Mouse (Mus musculus) embryo, embryonic 10 days (tissue): ENCODE data around the gene Rab3b.

Source experiments
- DNase-seq: peaks from one replicate; pipeline ENCODE4 v3.0.0-alpha.2; 2015; ENCODE audit warnings: low spot score

Gene Rab3b

GRCm38 (mm10) chr4:108950201-108950600 is 71.3 kb downstream of the Rab3b start:
- DNase-seq: no peak

- no peak for DNase-seq
Observed at GRCm38 (mm10) chr4:108951663-108952062, 72.8 kb downstream of the Rab3b start.

GRCm38 (mm10) chr4:108959696-108960095 is 80.8 kb downstream of the Rab3b start:
- no peak for DNase-seq

DNA sequence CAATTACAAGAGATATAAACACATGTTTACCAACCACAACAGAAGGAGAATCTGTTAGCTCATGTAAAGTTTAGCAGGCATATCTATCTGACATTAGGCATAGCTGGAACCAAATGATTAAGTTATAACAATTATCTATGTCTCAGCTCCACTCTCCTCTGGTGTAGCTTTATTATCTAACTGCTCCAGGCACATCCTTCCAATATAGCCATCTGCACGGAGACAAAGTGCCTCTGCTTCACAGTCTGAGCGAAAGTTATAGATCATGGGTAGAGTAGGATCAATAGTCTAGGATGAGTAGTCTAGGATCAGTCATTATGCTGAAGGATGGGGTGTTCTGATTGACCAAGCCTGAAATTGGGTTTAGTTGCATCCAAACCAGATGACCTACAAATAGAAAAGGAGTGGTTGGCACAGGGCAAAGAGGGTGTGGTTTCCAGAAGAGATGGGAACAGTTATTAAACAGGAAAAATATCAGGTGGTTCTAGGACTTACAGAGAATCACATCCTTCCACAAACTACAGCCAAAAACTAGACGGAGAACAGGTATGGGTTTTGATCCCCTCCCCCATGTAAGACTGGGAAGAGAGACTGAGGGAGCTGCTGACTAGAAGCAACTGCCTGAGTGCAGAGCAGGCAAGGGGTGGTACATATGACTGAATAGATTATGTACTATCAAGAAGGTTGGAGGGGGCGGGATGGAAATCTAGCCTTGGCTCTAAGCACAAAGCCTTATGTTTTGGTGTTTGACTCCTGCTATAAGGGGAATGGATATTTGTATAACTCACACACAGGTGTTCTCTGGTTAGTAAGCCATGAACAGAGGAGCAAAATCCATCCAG is 82.0 kb downstream of the Rab3b start:
- no peak for DNase-seq

DNA sequence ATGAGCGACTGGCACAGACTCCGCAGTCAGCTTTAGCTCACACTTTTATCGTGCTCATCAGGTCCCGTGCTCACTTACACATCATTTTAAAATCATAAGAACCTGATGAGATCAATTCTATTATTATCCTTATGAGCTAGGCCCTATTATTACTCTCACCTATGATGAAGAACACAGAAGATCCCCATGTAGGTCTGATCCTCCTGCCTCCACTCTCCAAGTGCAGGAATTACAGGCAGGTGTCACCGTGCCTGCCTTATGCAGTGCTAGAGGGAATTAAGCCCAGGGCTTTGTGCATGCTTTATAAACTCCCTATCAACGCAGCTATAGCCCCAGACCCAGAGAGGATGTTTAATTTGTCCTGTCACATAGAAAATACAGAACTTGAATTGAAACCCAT is 84.2 kb downstream of the Rab3b start:
- DNase-seq: no peak

DNA sequence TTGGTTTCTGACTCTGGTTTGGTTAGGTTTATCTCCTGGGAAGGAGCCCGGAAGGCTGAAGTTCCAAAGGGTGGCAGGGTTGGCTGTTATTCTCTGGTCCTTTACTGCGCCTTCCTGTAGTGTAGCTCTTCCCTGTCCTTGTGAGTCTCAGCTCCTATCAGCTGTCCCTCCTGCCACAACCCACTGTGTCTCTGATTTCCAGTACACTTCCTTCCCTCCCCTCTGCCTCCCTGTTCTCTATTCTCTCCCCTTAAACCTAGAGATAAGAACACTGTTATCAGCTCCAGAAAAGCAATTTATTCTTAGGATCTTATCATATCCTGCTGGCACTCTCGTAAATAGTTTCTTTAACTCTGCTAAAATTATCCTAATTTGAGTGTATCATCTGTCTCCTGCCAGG is 90.7 kb downstream of the Rab3b start:
- DNase-seq: no peak

GRCm38 (mm10) chr4:108971054-108971453 is 92.2 kb downstream of the Rab3b start:
- DNase-seq: no peak

DNA sequence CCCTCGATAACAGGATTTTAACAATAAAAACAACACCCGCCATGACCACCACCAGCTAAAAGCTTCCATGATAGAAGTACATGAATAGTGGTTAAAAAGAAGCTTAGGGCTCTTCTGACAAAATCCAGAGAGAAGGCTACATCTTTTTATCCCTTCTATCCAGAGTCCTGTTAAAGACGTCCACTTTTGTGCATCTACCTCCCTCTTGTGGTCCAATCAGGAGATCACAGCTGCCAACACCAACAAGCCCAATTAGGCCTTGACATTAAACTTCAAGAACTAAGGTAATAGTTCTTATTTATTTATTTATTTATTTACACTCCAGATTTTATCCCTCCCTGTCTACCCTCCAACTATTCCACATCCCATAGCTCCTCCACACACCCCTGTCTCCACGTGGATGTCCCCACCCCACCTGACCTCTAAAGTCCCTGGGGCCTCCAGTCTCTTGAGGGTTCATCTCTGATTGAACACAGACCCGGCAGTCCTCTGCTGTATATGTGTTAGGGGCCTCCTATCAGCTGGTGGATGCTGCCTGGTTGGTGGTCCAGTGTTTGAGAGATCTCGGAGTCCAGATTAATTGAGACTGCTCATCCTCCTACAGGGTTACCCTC is 97.7 kb downstream of the Rab3b start:
- DNase-seq: peak; percentile 75

- no peak for DNase-seq
Observed at GRCm38 (mm10) chr4:108986833-108987472, 108.1 kb downstream of the Rab3b start.

DNA sequence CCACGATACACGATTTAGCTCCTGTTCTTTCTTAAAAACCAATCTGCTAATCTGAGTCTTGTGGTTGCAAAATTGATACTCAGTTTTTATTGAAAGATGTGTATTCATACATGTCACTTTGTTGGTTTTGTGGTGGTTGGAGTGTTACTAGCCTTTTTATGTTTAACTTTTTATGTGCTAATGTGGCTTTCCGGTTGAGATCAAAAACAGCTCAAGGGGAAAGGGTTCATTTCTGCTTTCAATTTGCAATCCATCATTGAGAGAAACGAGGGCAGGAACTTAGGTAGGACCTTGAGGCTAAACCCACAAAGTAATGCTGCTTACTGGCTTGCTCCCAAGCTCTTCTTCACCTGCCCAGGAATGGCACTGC is 108.6 kb downstream of the Rab3b start:
- DNase-seq: no peak

DNA sequence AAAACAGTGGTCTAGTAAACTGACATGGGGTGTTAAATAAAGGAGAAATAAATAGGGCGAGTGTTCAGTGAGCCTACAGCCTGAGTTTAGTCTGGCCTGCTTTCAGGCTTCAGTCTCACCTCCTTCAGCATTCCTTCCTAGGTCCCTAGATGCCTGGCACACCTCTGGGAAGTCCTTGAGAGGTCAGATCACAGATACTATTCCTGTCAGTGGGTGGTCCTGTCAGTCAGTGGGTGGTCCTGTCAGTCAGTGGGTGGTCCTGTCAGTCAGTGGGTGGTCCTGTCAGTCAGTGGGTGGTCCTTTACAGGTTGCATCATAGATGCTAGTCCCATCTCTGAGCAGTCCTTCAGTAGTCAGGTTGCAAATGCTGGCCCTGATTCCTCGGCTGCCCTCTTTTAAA is 110.6 kb downstream of the Rab3b start:
- DNase-seq: no peak

- no peak for DNase-seq
Observed at GRCm38 (mm10) chr4:108990032-108990431, 111.2 kb downstream of the Rab3b start.

DNA sequence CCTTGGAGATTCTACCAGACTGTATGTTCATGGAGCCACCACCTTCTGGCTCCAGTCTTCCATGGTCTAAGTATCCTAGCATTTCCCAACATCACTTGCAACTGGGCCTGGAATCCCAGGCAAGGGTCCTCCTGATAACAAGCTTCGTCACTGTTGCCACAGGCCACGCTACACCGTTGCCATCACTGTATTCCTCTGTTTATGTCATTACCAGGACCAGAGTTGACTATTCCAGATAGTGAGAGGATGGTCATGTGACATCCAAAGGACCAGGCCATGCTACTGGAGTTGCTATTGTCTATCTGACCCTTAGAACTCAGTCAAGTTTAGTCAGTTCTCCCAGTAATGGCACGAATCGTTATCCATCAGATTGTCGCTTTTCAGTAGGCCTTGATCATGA is 111.7 kb downstream of the Rab3b start:
- no peak for DNase-seq

DNA sequence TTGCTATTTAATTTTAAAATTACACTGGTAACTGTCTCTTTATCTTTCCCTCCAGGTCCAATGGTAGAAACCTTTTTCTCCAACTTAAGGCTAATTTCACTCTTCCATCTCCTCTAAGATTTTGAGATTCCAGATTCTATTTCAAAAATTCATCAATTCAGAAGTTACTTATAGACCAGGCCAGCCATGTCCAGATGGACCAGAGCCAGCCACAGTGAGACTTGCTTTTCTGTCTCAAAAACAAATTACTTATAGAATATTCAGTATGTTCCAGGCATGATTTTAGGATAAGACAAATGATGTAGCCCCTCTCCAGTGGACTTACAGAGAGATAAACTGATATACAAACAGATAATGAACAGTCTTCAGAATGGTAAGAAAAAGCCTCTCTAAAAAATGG is 112.9 kb downstream of the Rab3b start:
- no peak for DNase-seq
